Mouse (Mus musculus) splenic B cell, adult 2 months (primary cell): Measurements from ENCODE around the gene Cpne6.

Experiments
- DNase-seq: peaks from one replicate; pipeline ENCODE4 v3.0.0-alpha.2; 2011; ENCODE audit warnings: low read depth, low spot score
- H3K27me3 ChIP-seq: 2 replicates; pipeline ENCODE4 v1.6.1; 2012; ENCODE audit warnings: mild to moderate bottlenecking, low read length, moderate library complexity, mixed read lengths; ENCODE audit not compliant: control insufficient read depth, poor library complexity, insufficient read depth, severe bottlenecking
- H3K36me3 ChIP-seq: 2 replicates; pipeline ENCODE4 v1.6.1; 2012; ENCODE audit warnings: mild to moderate bottlenecking, low read length, moderate library complexity, mixed read lengths; ENCODE audit not compliant: control insufficient read depth, poor library complexity, insufficient read depth, severe bottlenecking

Gene Cpne6

DNA sequence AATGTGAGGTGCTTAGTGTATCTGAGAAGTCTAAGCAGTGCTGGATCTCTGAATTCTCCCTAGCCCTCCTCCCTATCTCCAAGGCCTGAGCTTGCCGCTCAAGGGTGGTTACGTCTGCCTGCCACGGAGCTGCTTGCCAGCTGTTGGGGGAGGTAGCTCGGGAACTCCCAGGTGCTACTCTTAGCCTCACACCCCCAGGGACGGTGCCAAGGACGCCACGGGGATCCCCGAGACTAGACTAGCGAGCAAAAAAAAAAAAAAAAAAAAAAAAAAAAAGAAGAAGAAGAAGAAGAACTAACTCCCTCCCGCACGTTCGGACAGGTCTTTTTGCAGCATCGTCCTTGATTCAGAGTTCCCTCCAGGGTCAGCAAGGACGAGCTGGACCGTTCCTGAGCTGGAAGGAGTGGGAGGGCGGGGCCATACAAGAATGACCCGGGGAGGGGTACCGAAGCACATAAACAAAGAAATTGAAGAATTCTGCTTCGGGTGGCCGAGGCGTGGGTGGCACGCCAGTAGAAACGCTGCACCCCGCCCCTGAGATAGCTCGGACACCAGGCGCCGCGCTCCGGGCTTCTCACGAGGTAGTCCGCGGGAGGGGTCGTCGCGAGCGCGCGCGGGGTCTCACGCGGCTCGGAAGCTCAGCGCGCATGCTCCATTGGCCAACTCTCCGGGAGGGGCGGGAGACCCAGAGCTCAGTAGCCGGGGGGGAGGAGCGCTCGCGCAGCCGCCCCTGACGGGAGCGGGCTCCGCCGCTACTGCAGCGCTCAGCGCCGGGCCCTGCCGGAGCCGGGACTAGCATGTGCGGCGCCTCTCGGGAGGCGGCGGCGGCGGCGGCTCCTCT, 19.7 kb upstream of the Cpne6 start, which contains the start of gene Carmil3:
Gene Carmil3 (plus strand): TSS at position 291 of the 841 bp plus-strand sequence.
- Histone ChIP-seq H3K36me3 (no peaks in the 10 kb centered on the region), H3K27me3 (no peaks in the 10 kb centered on the region)
- peak; percentile 80 for DNase-seq

DNA sequence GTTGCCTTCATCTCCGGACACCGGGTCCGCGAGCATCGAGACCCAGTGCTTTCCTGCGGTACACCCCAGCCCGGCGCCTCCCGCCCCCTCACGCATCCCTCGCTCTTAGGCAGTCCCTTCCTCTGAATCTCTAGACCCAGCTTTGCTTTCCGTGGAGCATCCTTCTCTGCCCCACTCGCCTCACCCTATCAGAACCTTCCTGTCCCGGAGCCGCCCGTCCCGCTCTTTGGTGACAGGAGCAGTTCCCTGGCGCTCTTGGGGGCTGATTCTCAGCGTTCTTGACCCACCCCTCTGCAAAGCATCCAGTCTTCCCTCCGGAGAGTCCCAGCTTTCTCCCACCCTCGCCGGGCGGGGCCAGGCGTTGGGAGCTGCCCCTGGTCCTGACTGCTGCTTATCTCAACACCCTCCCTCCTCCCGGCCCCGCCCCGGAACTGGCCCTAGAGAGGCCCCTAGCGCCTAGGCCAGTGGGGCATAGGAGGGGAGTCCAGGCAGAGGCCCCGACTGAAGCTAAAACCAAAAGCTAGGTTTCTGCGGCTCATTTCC, 18.9 kb upstream of the Cpne6 start:
- Histone ChIP-seq H3K36me3 (no peaks in the 10 kb centered on the region), H3K27me3 (no peaks in the 10 kb centered on the region)
- peak; percentile 39 for DNase-seq

DNA sequence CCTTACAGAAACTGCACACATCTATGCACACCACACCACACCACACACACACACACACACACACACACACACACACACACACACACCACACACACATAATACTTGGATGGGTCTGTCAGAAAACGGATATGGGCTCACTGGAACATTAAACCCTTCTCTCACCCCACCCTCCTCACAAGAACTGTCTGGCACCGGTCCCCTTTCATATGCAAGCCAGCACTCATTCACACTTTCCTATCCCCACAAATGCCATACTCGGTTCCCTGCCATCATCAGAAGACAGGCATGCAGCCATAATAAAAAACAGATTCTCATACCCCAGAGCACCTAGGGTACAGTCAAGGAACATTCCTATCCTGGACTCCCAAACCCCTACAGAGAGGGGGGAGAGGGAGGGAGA, 18.1 kb upstream of the Cpne6 start:
- no peaks in the 10 kb centered on the region for H3K27me3 ChIP-seq
- H3K36me3 ChIP-seq = no peaks in the 10 kb centered on the region
- DNase-seq = no peak

DNA sequence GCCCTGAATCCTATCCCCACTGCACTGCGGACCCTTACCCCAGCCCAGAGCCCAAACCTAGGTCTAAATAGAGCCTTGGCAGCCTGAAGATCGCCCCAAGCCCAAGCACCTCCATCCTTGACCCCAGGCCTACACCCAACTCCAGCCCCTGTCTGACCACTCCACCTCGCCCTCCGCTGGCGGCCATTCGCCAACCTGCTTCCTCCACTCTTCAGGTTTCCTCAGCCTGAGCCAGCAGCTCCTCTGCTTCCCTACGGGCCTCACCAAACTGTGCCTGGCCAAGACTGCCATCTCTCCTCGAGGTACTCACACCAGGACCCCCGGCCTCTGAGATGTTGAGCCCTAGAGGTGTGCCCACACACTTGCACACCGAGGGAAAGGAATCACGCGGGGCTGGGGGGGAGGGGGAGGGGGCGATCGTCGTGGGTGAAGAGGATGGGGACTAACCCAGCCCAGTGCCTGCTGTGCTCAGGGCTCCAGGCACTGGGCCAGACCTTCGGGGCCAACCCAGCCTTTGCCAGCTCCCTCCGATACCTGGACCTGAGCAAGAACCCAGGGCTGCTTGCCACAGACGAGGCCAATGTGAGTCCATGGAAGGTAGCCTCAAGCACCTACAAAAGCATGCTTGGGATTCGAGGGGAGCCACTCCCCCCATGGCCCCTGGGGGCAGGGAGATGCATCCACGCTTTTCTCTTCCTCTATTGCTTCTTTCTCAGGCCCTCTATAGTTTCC, 14.6 kb upstream of the Cpne6 start:
- Histone ChIP-seq H3K27me3 (no peaks in the 10 kb centered on the region), H3K36me3 (no peaks in the 10 kb centered on the region)
- DNase-seq = no peak

DNA sequence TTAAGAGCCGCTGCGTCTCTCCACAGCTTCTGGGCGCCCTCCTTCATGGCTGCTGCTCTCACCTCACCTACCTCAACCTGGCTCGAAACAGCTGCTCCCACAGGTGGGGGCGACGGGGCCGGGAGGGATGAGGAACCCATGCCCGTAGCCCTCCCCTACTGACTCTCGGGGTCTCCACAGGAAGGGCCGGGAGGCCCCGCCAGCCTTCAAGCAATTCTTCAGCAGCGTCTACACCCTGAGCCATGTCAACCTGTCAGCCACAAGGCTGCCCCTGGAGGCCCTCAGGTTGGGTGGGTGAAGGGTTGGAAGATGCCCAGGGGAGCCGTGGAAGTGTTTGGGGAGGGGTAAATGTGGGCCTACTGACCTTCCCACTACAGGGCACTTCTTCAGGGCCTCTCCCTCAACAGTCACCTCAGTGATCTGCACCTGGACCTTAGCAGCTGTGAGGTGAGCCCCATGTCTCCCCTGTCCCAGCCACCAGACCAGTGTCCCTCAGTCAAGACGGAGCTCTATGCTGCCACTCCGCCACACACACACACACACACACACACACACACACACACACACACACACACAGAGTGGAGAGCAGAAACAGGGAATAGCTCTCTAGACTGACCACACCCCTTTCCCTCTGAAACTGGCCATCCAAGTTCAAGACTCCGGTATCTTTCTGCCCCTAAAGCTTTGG, 13.3 kb upstream of the Cpne6 start:
- H3K27me3 ChIP-seq = no peaks in the 10 kb centered on the region
- H3K36me3 ChIP-seq = no peaks in the 10 kb centered on the region
- DNase-seq = no peak

DNA sequence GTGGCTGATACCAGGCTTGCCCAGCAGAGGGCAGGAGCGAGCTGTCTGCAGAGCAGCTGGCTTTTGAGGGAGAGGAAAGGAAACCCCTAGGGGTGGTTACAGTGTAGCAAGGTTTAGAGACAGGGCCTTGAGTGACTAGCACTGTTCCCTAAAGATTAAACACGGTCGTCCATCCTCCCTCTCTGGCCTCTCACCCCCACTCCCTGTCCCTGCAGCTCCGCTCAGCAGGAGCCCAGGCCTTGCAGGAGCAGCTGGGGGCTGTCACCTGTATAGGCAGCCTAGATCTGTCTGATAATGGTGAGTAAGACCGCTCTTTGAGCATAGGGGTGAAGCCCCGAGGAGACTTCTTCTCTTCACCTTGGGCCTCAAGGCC, 12.8 kb upstream of the Cpne6 start:
- peak; percentile 91 for DNase-seq
- Histone ChIP-seq H3K27me3 (no peaks in the 10 kb centered on the region), H3K36me3 (no peaks in the 10 kb centered on the region)

DNA sequence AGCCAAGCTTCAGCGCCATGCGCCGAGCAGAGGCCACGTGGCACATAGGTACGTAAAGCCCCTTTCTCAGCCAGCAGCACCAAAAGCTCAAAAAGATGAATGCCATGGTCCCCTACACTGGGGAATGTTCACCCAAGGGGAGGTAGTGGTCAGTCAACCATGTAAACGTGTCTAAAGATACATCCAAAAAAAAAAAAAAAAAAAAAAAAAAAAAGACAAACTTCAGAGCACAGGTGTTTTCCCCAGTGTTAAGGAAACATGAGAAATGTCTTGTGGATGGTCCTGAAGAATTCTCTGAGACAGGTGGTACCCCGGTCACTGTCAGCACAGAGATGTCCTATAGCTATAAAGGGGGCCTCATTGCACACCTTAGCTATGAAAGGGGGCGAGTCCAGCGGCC, 4.6 kb upstream of the Cpne6 start:
- DNase-seq = no peak
- no peaks in the 10 kb centered on the region for H3K36me3 ChIP-seq
- H3K27me3 ChIP-seq = no peaks in the 10 kb centered on the region

DNA sequence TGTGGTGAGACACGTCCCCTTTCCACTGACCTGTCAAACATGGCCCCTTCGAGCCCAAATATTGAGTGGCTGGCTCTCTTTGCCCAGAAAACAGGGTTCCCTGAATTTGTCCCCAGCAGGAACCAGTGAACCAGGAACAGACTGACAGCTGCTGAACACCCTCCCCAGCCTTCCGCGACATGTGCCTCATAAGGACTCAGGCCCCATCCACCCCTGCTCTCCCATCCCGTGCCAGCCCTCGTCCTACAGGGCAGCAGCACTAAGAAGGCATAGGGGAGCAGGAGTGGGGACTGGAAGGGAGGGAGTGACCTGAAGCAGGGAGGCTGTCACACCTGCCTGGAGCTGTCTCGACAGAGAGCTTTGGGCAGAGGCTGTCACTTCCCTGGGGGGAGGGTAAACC, 2.4 kb upstream of the Cpne6 start:
- Histone ChIP-seq H3K36me3 (no peaks in the 10 kb centered on the region), H3K27me3 (no peaks in the 10 kb centered on the region)
- no peak for DNase-seq

DNA sequence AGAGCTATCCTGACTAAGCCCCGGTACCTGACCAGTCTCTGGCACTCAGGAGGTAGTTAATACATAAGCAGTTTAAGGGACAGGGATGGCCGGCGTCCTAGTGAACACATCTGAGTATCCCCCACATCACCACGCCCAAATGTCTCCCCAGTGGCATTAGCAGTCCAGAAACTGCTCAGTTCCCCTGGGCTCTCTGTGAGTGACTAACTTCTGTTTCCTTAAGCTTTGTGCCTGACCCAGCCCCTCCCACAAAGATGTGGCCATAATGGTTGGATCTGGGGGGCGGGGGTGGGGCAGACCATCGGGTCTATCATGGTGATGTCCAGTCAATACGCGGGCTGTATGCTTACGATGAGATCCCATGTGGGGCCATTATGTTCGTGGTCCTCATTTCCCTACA, 705 bp upstream of the Cpne6 start:
- no peak for DNase-seq
- Histone ChIP-seq H3K36me3 (no peaks in the 10 kb centered on the region), H3K27me3 (no peaks in the 10 kb centered on the region)

DNA sequence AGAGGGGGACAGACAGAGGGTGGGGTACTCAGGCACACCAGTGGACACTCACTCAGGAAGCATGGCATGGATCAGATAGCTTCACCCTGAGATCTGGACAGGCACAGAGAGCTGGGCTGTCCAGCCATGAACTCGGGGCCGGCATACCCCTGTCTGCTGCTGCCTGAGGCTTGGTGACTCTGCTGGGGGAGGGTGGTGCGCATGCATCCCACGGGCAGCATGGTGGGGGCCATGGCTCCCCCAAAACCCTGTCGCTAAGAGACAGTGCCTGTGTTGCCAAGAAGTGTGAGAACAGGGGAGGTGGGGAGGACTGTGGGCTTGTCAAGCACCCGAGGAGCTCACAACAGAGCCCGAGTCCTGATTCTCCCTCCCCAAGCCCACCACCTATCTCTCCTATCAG, 792 bp downstream of the Cpne6 start:
- H3K27me3 ChIP-seq = no peaks in the 10 kb centered on the region
- no peak for DNase-seq
- H3K36me3 ChIP-seq = no peaks in the 10 kb centered on the region

DNA sequence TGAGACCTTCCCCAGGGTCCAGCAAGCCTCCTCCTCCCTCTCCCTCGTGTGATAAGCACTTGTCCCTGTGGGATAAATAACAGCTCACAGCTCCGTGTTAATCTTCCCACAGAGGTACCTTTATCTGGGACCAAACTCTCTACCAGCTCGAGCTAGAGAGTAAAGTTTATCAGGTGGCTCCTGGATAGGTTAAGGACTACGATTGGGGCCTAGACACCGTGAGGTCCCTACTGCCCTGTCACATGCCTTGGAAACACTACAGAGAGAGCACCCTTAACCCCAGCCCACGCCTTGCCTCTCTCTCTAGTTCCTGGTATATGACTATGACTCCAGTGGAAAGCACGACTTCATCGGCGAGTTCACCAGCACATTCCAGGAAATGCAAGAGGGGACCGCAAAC, 3.7 kb downstream of the Cpne6 start:
- DNase-seq = no peak
- H3K27me3 ChIP-seq = no peaks in the 10 kb centered on the region
- H3K36me3 ChIP-seq = no peaks in the 10 kb centered on the region

DNA sequence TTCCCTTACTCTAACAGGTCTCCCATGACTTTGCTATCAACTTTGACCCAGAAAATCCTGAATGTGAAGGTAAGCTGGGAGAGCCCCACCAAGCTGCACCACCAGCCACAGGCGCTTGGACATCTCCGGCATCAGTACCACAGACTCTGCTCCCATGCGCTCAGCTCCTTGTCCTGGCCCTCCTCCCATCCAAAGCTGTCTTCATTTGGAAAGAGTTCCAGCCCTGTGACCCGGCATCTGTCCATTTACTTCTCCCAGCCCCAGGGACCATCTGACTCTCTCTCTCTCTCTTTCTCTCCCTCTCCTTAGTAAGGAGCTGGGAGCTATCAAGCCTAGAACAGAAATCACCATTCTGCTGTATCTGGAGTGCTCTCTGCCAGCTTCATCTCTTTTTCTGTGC, 5.6 kb downstream of the Cpne6 start:
- DNase-seq = no peak
- no peaks in the 10 kb centered on the region; the same call in 1 of the 2 replicates for H3K27me3 ChIP-seq
- H3K36me3 ChIP-seq = no peaks in the 10 kb centered on the region

DNA sequence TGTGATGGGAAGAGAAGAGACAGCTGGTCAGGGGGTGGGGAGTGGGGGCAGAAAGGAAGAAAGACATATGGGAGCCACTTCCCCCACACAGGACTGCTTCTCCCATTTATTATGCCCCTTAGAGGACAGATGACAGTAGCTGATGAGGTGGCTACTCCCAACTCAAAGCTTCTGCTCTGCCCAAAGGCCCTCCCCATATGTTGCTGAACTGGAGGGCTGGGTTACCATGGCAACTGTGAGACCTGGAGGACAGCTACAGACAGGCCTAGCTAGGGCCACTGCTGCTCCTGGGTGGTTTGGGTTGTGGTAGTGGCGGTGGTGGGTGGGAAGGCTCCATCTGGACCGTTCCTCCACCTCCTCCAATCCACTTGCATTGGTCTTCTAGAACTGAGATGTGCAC, 8.7 kb downstream of the Cpne6 start:
- no peak for DNase-seq

DNA sequence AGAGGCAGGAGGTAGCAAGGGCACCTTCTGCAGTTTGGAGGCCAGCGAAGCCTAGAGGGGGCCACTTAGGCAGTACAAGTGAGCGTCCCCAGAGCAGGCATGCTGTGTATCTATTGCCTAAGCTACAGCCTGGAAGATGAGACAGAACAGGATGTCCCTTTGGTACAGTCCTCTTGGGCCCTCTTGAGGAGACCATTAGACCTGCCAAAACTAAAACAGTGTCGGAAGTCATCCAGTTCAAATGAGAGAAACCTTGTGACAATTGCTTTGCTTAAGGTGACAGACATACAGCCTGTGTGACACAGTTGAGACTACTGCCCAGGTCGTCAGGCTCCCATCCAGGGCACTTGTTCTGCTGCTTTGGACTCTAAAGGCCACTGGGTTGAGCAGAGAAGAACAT, 9.4 kb downstream of the Cpne6 start:
- Histone ChIP-seq H3K36me3 (no peaks in the 10 kb centered on the region), H3K27me3 (peaks cover 3% of the 10 kb centered on the region; the same call in 1 of the 2 replicates)
- no peak for DNase-seq

More for the DNA sequence above, 8.7 kb downstream of the Cpne6 start:
- Histone ChIP-seq H3K27me3 (peaks cover 3% of the 10 kb centered on the region; the same call in 1 of the 2 replicates), H3K36me3 (no peaks in the 10 kb centered on the region)
